Mouse (Mus musculus) intestine, postnatal 0 days (tissue): ENCODE measurements around the gene Rexo5. TPM values are rescaled to one million over a fixed set of nuclear protein-coding genes. Genes with fewer than 3 reads are reported as not detected.

Experiments used
- ATAC-seq: fragments of 200-750 bp; cut with Nextera tagmentation; 2 replicates; pipeline ENCODE4 v1.8.0; 2017; ENCODE audit warnings: mild to moderate bottlenecking, moderate TSS enrichment, moderate library complexity
- H3K27ac ChIP-seq: fragments of 300-500 bp; sonication (generic); 2 replicates; pipeline ENCODE4 v1.5.1; 2014; ENCODE audit warnings: mild to moderate bottlenecking, low read depth, low read length, moderate library complexity
- H3K27me3 ChIP-seq: fragments of 300-500 bp; sonication (generic); replicated peaks from 2 replicates; pipeline ENCODE4 v1.6.1; 2014; ENCODE audit warnings: low read length, mixed read lengths; ENCODE audit not compliant: control insufficient read depth, insufficient read depth
- H3K36me3 ChIP-seq: fragments of 300-500 bp; sonication (generic); 2 replicates; pipeline ENCODE4 v1.6.1; 2014; ENCODE audit warnings: mild to moderate bottlenecking, moderate library complexity; ENCODE audit not compliant: control insufficient read depth, insufficient read depth
- H3K4me1 ChIP-seq: fragments of 300-500 bp; sonication (generic); replicated peaks from 2 replicates; pipeline ENCODE4 v1.6.1; 2014; ENCODE audit warnings: antibody characterized with exemption, low read length, mixed read lengths; ENCODE audit not compliant: control insufficient read depth, insufficient read depth
- H3K4me2 ChIP-seq: fragments of 300-500 bp; sonication (generic); replicated peaks from 2 replicates; pipeline ENCODE4 v1.6.1; 2014; ENCODE audit warnings: low read depth, mild to moderate bottlenecking, moderate library complexity
- H3K4me3 ChIP-seq: fragments of 300-500 bp; sonication (generic); 2 replicates; pipeline ENCODE4 v1.5.1; 2014; ENCODE audit warnings: low read depth, low read length
- H3K9ac ChIP-seq: fragments of 300-500 bp; sonication (generic); 2 replicates; pipeline ENCODE4 v1.6.1; 2014; ENCODE audit warnings: mild to moderate bottlenecking, low read depth, low read length
- H3K9me3 ChIP-seq: fragments of 300-500 bp; sonication (generic); 2 replicates; pipeline ENCODE4 v1.6.1; 2016; ENCODE audit warnings: mixed run types; ENCODE audit not compliant: control insufficient read depth
- CTCF ChIP-seq: sonication (generic); IDR thresholded peaks from 2 replicates; pipeline ENCODE4 v1.5.1; 2016; ENCODE audit warnings: low read depth, mild to moderate bottlenecking, control low read depth, antibody characterized with exemption, moderate library complexity
- WGBS: fragments of 180-500 bp; shearing (Covaris S2); extraction: QIAGEN DNeasy Blood & Tissue Kit; methylation state at CpG from one replicate; pipeline ENCODE4 v1.1.7; 2014; 5-methylcytosine and 5-hydroxymethylcytosine counted together
- polyA plus RNA-seq: library from polyadenylated mRNA; unstranded; fragments of >200 nt; fragmentation: Nextera tagmentation; extraction: Ambion mirVana; gene quantifications from 2 replicates; pipeline ENCODE4 v1.2.1, GENCODE M21; 2015

Rexo5 gene
- polyA plus RNA-seq, 1 experiment from 2014 or later: 4.1 TPM

DNA sequence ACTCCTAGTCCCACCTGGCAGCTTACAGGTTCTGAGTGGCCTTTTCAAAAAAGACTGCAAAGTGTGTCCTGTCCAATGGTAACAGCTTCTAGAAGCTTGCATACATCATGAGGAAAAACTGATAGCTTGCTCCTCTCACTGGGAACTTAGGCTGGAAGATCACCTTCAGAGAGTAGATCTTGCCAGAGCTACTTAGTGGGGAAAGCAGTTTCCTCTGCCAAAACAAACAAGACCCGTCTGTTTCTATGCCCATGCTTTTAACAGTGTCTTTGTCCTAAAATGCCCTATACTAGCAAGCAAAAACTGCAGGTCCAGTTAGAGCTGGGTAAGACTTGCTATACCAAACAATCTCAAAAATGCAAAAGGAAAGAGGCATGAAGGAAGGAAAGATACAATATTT lies 72.3 kb downstream of the Rexo5 start:
- no peaks in the 10 kb centered on the region for H3K9me3 ChIP-seq
- no peak overlapping the region for H3K9ac ChIP-seq
- H3K27me3 ChIP-seq: no peaks in the 10 kb centered on the region
- TF ChIP-seq CTCF: no peak
- ATAC-seq: no peak
- peaks cover 8% of the 10 kb centered on the region; the same call in 1 of the 2 replicates for H3K36me3 ChIP-seq
- H3K4me2 ChIP-seq: no peak overlapping the region
- H3K4me1 ChIP-seq: peaks cover 13% of the 10 kb centered on the region; the same call in 1 of the 2 replicates
- H3K27ac ChIP-seq: no peak overlapping the region
- WGBS: 33% methylated on average over 1 of the region's 1 CpGs
- H3K4me3 ChIP-seq: no peak overlapping the region

GRCm38 (mm10) chr7:119872204-119872603 lies 78.4 kb downstream of the Rexo5 start:
- TF ChIP-seq CTCF: no peak
- no peak overlapping the region for H3K27ac ChIP-seq

DNA sequence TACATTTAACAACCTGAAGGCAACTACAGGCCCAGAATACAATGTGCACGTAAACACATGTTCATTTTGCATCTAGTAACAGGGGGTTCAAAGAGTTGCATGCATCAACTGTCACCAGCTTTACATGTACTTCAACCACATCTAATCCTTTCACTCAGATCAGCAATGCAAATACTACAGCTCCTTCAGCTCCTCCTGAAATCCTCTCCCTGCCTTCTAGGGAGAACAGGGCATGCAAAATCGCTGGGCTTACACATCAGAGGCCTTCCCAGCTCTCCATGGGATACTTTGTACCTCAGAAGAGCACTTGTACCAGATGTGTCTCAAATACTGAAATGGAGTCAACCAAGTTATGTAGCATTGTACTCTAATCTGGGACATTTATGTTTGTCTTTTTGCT lies 79.2 kb downstream of the Rexo5 start:
- peaks cover 11% of the 10 kb centered on the region; the same call in 1 of the 2 replicates for H3K36me3 ChIP-seq
- H3K9me3 ChIP-seq: no peaks in the 10 kb centered on the region
- no peak overlapping the region for H3K4me3 ChIP-seq
- H3K4me2 ChIP-seq: no peak overlapping the region
- no peak overlapping the region for H3K27ac ChIP-seq
- 67% methylated on average over 2 of the region's 2 CpGs for WGBS
- no peak for TF ChIP-seq CTCF
- no peaks in the 10 kb centered on the region for H3K4me1 ChIP-seq
- ATAC-seq: no peak
- H3K9ac ChIP-seq: no peak overlapping the region
- H3K27me3 ChIP-seq: no peaks in the 10 kb centered on the region

More at GRCm38 (mm10) chr7:119872204-119872603, 78.4 kb downstream of the Rexo5 start:
- no peak overlapping the region for H3K4me3 ChIP-seq
- 95% methylated on average over 4 of the region's 4 CpGs for WGBS
- ATAC-seq: no peak
- H3K9ac ChIP-seq: no peak overlapping the region
- H3K4me2 ChIP-seq: no peak overlapping the region
- 0 out of 2 replicates have a peak, but pooled peaks cover 9% of the 10 kb centered on the region for H3K36me3 ChIP-seq
- H3K9me3 ChIP-seq: no peaks in the 10 kb centered on the region
- no peaks in the 10 kb centered on the region for H3K27me3 ChIP-seq
- H3K4me1 ChIP-seq: no peaks in the 10 kb centered on the region

- H3K36me3 ChIP-seq: peaks cover 2% of the 10 kb centered on the region; the same call in 1 of the 2 replicates
- H3K27ac ChIP-seq: no peak overlapping the region
- H3K27me3 ChIP-seq: no peaks in the 10 kb centered on the region
- no peak overlapping the region for H3K4me2 ChIP-seq
- no peak overlapping the region for H3K4me3 ChIP-seq
- 67% methylated on average over 3 of the region's 3 CpGs for WGBS
- no peaks in the 10 kb centered on the region for H3K9me3 ChIP-seq
- H3K9ac ChIP-seq: no peak overlapping the region
- ATAC-seq: no peak
- peaks cover 10% of the 10 kb centered on the region; the same call in 1 of the 2 replicates for H3K4me1 ChIP-seq
- no peak for TF ChIP-seq CTCF
These were observed 82.1 kb downstream of the Rexo5 start for GRCm38 (mm10) chr7:119875776-119876440.

GRCm38 (mm10) chr7:119879171-119879570 lies 85.4 kb downstream of the Rexo5 start:
- 77% methylated on average over 4 of the region's 4 CpGs for WGBS
- no peak overlapping the region for H3K9ac ChIP-seq
- H3K27me3 ChIP-seq: no peaks in the 10 kb centered on the region
- H3K9me3 ChIP-seq: no peaks in the 10 kb centered on the region
- no peak overlapping the region for H3K4me2 ChIP-seq
- no peak overlapping the region; the same call in 1 of the 2 replicates for H3K27ac ChIP-seq
- 0 out of 2 replicates have a peak, but pooled peaks have one; percentile 36 for ATAC-seq
- peaks cover 2% of the 10 kb centered on the region; the same call in 1 of the 2 replicates for H3K36me3 ChIP-seq
- peaks cover 13% of the 10 kb centered on the region; the same call in 1 of the 2 replicates for H3K4me1 ChIP-seq
- H3K4me3 ChIP-seq: no peak overlapping the region
- no peak for TF ChIP-seq CTCF

GRCm38 (mm10) chr7:119880345-119880744 lies 86.5 kb downstream of the Rexo5 start:
- Histone ChIP-seq H3K4me3 (no peak overlapping the region), H3K9ac (no peak overlapping the region), H3K27ac (no peak overlapping the region; the same call in none of the 2 replicates), H3K9me3 (no peaks in the 10 kb centered on the region), H3K4me2 (peak overlapping the region; percentile 9; the same call in 1 of the 2 replicates), H3K36me3 (peaks cover 2% of the 10 kb centered on the region; the same call in 1 of the 2 replicates), H3K27me3 (no peaks in the 10 kb centered on the region), H3K4me1 (peaks cover 13% of the 10 kb centered on the region; the same call in 1 of the 2 replicates)
- ATAC-seq: peak; percentile 69
- WGBS: 31% methylated on average over 5 of the region's 5 CpGs
- TF ChIP-seq CTCF: no peak
